Mouse (Mus musculus) fat pad, adult 2 months (tissue): ENCODE data around the gene Oxt.

ENCODE experiments used
- DNase-seq: peaks from one replicate; pipeline ENCODE4 v3.0.0-alpha.2; 2011; ENCODE audit warnings: low read depth, low spot score; ENCODE audit errors: extremely low read depth

Gene Oxt

DNA sequence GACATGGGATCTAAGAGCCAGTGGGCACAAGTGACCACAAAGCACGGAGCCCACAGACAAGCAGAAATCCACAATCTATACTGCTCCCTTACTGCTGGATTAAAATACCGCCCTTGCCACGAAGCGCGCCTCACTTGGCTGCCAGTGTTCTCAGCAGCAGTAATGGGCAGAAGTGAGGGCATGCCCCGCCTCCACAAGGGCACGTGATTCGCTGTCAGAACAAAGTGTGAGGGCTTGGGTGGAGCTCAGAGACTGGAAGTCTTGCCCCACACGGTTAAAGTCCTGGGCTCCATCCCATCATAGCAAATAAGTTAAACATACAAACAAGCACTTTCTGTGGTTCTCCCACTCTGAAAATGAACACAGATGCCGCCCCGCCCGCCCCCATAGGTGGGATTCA, 1.7 kb downstream of the Oxt start:
- no peak for DNase-seq

- DNase-seq, result no peak
These were observed 2.2 kb downstream of the Oxt start for GRCm38 (mm10) chr2:130578148-130578547.

GRCm38 (mm10) chr2:130579791-130580190, 3.8 kb downstream of the Oxt start:
- DNase-seq, result no peak

DNA sequence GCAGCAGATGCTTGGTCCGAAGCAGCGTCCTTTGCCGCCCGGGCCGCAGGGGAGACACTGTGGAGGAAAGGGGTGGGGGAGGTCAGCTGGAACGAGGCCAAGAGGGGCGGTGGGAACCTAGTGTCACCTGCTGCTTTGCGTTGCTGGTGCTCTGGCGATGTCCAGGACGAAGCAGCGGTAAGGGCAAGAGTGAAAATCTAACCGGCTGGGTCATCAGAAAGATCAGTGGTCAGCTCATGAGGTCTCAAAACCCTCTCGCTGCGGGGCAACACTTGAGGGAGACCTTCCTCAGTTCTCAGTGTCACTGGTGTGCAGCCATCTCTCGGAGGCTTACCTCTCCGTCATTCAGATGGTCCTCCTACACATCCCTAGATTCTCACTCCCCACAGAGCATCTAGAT, 5.2 kb downstream of the Oxt start:
- DNase-seq, result no peak

DNA sequence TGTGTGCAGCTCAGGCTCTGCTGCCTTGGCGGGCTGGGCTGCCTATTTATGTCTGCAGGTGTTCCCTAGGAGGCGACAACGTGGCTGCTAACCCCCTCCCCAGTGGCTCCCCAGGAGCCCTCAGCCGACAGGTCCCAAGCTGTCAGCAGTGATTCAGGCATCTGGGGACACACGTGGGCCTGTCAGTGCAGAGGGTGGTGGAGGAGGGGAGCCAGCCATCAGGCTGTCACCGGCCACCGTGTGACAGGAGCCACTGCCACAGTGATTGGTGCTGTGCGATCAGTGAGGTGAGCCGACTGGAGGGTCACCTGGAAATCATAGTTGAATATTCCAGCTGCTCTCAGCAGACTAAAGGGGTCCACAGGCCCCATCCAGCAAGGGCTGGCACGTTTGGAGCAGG, 6.6 kb downstream of the Oxt start, which contains the start of gene Avp:
Avp (minus strand) TSS at position 3 of the 400 bp plus-strand sequence.
- DNase-seq, result no peak

- DNase-seq, result no peak
These were observed 8.1 kb downstream of the Oxt start for GRCm38 (mm10) chr2:130583902-130584560.

- no peak for DNase-seq
These were observed 10.0 kb downstream of the Oxt start for GRCm38 (mm10) chr2:130586016-130586415.

GRCm38 (mm10) chr2:130588373-130588772, 12.4 kb downstream of the Oxt start:
- no peak for DNase-seq

- no peak for DNase-seq
These were observed 13.2 kb downstream of the Oxt start for GRCm38 (mm10) chr2:130589157-130589556.

GRCm38 (mm10) chr2:130589761-130590160, 13.8 kb downstream of the Oxt start:
- no peak for DNase-seq

DNA sequence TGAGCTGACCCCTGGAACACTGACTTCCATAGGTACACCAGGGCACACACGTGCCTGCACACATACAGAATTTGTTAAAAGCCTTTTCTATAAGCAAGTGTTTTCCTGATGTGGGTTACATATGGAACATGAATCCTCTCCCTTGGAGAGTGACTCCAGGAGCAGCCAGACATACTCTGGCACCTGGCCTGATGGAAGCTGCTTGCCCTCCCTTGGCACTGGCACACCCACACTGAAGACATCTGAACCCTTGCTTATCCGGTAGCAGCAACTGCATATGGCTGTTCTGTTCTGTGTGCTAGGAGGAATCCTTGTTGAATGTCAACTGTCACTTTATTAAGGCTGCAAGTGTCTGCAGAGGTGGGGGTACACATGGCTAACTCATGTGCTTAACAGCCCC, 15.0 kb downstream of the Oxt start:
- DNase-seq, result no peak

DNA sequence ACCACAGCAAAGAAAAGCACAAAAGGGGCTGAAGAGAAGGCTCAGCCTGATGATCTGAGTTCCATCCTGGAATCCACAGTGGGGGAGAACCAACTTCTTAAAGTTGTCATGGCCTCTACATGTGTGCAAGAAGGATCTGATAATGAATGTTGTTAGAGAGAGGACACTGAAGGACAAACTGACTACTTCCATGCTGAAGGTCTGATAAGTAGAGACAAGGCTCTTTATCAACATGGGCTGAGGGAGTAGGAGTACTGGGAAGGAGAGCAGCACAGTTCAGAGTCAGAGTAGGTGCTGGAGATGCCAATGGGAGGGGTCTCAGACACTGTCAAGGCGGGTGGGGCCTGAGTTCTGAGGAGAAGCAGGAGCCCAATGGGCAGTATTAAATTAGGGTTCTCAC, 19.6 kb downstream of the Oxt start:
- no peak for DNase-seq

DNA sequence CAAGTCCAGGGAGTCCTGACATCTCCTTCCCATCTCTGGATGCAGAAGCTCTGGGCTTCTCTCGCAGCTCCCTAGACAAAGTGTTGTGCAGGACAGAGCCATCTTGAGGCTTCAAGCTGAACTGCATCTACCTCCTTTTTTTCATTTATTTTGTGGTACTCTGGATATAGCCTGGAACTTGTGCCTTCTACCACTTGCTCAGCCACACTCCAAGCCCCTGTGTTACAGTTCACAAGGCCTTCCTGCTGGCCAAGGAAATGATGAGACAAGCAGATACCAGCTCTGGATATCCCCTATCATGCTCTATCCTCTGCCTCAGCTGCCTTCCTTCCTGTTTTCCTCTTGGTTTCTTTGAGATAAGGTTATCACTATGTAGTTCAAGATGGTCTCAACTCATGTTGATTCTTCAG, 21.6 kb downstream of the Oxt start:
- no peak for DNase-seq

- no peak for DNase-seq
These were observed 22.4 kb downstream of the Oxt start for GRCm38 (mm10) chr2:130598399-130598798.

DNA sequence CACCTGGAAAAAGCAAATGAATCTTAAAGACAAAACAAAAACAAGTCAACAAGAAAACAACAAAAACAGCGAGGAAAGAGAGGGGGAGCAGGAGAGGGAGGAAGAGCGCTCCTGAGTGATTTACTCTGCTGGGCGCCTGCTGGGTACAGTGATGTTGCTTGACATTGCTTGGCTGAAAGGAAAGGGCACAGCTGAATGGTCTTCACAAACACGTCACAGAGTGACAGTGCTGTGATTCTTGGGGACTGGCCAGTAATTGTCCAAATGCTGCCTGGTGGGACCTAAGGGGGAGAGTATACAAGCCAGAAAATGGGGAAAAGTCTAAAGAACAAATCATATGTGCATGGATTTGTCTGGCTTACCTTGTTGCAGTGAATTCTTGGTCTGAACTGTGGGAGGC, 26.2 kb downstream of the Oxt start:
- DNase-seq, result no peak

DNA sequence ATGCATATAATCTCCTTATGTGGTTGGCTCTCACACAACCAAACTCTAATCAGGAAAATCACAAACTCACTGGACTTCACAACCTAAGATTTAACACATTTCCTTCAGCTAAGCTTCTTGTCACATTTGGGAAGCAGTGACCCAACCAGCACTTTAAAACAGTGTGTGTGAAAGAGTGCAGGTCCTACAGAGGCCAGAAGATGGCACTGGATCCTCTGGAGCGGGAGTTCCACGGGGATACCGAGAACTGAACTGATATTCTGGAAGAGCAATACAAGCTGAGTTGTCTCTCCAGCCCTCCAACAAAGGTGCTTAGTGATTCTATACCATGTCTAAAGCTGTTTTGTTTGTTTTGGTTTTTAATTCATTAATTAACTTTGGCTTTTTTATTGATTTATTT, 37.1 kb downstream of the Oxt start:
- no peak for DNase-seq

DNA sequence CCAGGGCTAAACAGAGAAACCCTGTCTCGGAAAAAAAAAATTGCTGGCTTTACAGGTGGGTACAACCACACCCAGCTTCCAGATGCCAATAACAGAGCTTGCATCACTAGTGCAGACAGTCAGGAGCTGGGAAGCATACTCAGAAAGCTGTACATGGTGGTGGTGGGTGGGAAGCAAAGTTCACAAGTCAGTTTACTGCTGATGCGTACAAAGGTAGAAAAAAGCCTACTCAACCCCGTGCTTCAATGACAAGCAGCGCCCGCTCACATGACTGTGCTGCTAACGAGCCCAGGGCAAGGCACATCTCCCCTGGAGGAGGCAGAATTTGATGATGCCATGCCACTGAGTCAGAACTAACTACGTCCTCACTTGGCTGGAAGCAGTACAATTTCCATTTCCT, 43.0 kb downstream of the Oxt start:
- no peak for DNase-seq
